Mouse (Mus musculus): Measurements from ENCODE around the gene Letmd1.
"Not testable (repeated sequence)": the region's sequence is repeated elsewhere in the genome, so short reads cannot be mapped to it uniquely, and the experiment has no call there.

Letmd1 gene

DNA sequence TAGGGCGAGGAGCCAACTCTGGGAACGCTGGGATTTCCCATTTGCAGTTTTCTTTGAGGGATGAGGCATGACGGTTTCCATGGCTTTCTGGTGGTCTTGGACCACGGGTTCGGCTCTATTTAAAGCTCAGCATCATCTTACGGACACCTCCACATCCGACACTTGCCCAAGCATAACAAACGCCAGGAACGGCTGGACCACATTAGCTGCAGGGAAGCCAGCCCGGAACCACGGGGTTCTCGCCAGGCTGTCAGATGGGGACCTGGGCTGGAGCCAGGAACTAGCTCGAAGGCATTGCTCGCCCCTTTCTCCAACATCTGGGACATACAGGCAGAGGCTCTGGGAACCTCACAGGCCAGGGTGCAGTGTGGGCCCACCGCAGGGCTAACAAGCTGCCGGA lies 17.6 kb upstream of the Letmd1 start:
- in situ Hi-C loops (cut with MboI): no loop called here

DNA sequence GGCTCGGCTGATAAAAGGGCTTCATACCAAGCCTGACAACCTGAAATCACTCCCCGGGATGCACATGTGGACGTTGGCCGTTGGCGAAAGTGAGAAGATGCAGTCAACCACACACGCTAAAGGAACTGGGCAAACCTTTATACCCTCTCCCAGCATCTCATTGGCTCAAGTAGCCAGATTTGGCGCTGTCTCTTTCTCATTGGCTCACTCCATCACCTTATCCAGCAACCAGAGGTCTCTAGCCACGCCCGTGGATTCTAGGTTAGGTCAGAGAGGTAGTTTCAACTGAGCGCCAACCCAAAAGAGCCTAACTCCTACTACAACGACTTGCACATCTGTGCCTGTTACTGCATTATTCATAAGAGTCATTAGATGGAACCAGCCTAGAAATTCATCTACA lies 16.3 kb upstream of the Letmd1 start:
- in situ Hi-C loops (cut with MboI): no loop called here

DNA sequence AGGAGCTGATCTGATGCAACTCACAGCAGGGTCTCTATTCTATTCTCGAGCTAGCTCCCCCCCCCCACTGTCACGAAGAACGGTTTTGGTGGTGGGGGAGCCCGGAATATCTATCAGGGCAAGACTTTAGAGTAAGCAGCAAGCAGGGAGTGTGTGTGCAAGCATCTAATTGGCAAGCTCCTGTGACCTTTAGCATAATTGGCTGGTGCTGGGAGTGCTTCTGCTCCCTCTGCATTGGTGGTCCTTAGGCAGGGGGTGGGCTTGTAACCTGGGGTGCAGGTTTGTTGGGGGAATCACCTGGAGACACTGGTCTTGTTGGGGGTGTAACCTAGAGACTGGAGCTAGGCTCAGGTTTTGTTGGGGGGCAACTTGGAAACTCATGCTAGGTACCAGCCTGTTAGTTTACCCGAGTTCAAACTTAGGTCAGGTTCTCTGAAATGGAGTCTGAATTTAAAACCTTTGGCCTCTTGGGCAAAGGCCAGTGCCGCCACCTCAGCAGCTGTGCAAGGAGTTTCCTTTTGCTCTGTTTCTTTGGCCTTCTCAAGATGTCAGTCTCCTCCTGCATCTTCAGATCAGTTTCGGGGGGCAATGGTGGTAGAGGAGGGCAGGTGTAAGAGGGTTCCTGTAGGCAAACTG lies 12.3 kb upstream of the Letmd1 start:
- in situ Hi-C loops (cut with MboI): no loop called here

DNA sequence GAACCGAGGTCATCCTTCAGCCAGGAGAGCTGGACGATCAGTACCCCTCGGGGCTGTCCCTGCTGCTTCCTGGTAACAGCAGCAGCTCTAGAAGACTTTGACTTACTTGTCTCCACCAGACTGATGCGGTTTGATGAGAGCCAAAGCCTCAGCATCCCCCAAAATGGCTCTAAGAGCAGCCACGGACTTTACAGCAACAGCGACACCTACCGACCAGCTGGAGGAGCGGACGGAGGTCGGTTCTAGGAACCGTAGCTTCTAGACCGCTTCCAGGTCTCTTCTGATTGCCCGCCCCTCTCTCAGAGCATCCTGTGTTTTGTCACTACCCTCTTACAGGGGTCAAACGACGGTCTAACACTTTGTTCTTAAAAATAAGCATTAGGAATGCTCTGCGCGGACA lies 11.5 kb upstream of the Letmd1 start:
- in situ Hi-C loops (cut with MboI): no loop called here

DNA sequence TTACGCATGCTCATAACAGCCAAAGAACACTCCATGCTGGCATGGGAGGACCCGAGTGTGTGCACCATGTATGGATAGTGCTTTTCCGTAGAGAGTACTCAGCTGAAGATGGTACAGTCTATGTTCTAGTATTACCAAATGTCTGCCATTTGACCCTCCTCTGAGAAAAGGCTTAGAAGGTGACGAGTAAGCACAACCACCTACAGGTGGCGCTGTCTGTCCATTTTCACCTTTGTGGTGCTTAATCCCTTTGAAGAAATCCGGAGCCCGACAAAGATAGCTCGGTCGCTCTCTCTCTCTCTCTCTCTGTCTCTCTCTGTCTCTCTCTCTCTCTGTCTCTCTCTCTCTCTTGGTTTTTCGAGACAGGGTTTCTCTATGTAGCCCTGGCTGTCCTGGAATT lies 10.8 kb upstream of the Letmd1 start:
- in situ Hi-C loops (cut with MboI): no loop called here

DNA sequence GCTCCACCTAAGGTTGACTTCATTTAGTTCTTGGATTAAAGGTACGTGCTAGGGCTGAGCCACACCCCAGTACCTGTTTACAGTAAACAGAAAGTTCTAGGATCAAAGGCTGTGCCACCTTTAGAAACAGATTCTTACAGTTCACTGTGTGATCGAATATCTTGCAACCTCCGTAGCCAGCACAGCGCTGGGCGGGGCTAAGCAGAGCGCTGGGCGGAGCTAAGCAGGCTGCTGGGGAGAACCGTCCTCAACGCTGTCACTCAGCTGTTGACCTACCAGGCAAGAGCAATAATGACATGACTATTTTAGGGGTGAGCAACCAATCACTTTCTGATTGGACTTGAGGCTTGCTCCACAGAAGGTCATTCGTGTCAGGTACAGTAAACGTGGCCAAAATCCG lies 7.9 kb upstream of the Letmd1 start:
- in situ Hi-C loops (cut with MboI): no loop called here

DNA sequence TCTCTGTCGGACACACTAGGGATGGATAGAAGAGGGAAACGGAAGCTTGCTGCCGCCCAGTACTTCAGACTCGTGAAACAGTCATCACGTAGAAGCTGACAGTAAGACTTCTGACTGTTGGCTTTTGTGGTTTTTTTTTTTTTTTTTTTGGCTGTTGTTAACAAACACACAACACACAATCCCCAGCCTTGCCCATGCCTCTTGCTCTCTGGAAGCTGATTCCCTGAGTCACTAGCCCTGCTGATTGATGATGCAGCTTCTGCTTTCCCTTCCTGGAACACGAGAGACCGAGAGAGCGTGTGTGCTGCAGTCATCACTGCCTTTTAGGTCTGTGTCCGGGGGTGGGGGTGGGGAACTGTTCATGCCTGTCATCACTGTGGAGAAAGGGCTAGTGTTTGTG lies 7.2 kb upstream of the Letmd1 start:
- in situ Hi-C loops (cut with MboI): no loop called here

DNA sequence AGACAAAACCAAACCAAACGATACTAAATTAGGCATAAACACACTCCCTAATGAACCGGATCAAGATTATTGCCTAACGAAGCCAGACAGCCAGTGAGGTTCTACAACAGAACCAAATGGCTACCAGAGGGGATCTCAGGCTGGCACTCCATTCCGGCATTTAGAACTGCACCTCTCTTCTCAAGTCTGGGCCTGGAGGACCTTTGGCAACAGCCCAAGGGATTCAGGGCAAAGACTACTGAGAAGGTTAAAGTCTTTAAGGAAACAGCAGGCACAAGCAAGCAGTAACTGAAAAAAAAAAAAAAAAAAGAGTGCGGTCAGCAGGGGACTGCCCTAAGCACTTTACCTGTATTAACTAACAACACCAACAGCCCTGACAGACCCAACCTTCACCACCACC lies 6.7 kb upstream of the Letmd1 start:
- in situ Hi-C loops (cut with MboI): no loop called here

DNA sequence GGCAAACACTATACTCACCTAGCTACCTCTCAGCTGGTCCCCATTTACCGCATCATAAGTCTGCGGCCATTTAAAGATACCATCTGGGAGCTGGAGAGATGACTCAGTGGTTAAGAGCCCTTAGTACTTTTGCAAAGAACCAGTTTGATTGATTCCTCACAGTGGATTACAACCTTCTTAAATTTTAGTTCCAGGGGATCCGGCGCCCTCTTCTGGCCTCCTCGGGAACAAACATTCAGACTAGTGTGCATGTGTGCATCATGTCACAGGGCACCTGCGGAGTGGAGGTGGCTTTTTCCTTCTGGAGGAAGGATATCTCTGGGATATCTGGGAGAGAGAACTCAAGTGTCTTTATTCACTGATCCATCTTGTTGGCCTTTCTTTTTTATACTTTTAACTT lies 5.1 kb upstream of the Letmd1 start:
- in situ Hi-C loops (cut with MboI): no loop called here

DNA sequence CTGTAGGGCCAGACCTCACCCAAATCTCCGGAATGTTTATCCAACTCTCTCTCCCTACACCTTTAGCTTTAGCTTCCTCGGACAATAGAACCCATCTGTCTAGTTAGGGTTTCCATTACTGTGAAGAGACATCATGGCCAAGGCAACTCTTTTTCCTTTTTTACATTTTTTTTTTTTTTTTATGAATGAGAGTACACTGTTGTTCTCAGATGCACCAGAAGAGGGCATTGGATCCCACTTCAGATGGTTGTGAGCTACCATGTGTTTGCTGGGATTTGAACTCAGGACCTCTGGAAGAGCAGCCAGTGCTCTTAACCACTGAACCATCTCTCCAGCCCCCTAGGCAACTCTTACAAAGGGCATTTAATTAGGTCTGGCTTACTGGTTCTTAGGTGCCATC lies 3.4 kb upstream of the Letmd1 start:
- in situ Hi-C loops (cut with MboI): no loop called here

DNA sequence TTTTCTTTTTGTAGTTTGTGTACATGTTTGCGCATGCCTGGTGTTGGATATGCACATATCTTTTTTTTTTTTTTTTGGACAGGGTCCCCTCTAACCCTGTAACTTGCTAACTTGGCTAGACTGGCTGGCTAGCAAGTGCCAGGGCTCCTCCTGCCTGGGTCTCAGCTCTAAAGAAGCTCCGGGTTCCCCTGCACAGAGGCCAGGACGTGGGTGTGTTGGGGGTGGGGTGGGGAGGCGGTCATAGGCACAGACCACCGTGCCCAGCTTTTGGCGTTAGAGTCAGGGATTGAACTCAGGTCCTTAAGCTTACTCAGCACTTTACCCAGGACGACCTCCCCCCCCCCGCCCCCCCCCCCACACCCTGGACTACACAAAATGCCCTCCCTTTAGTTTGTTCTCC lies 1.1 kb upstream of the Letmd1 start:
- in situ Hi-C loops (cut with MboI): no loop called here

DNA sequence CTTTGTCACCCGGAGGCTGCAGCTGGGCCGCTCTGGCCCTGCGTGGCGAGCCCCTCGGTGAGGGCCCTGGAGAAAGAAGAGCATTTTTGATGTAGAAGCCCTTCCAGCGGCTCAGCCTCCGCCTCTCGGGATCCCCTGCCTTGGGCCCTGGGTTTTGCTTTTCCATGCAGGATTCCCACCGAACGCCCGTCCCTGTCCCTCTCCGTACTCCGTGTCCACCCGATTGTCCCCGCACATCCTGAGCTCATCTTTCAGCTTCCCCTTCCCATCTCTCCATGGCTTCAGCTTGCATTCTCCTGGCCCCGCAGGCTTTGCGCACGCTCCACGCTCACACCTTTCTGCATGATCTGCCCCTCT lies 344 bp downstream of the Letmd1 start:
- in situ Hi-C loops (cut with MboI): no loop called here

DNA sequence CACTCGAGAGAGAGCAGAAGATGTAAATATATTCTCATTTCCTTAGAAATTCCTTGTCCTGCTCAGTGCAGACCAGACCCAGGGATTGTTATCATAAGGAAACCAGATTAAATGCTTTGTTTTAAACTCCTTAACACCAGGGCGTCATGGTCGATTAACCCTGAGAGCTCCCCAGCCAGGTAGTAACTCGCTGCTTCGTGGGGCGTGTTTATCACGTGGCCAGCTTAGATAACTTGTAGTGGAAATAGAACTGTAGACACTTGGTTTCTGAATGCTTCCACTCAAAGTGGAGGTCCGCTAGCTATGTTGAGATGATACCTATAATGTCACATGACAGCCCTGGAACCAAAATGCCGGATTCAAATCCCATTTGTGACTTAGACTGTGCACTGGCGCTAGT lies 1.2 kb downstream of the Letmd1 start:
- in situ Hi-C loops (cut with MboI): no loop called here

DNA sequence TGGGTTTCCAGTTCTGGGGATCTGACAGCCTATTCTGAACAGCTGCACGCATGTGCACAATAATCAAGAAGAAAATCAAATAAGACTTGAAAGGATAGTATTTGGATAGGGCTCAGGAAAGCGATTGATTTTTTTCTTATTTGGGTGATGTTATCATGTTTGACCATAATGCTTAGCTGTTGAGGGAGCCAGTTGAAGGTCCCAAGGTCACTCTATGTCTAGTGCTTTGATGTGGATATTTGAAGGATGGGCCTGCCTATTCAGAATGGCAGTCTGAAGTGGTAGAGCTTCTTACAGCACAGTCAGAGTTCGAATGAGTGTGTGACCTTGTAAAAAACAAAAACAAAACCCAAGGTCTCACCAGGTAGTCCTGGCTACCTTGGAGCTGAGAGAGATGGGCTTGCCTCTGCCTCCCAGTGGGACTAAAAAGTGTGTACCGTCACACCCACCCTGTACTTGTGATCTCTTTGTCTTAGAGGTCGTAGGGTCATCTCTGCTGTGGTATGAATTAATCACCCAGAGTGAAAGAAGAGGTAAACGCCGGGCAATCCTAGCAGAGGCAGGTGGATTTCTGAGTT lies 5.2 kb downstream of the Letmd1 start:
- in situ Hi-C loops (cut with MboI): no loop called here

DNA sequence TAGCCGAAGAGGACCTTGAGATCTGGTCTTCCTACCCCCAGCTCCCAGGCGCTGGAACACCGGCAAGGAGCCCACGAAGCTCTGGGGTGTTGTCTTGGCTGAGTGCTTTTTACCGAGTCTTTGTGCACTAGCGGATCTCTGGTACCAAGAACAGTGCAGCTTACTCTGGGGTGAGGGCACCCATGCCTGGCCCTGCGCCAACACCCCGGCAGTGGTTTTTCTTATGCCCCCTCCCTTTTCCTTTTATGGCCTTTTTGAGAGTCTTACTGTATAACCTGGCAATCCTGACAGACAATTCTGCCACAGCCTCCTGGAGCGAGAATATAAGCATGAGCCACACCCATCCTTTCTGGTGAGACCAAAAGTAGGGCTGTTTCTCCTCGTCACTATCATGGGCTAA lies 9.5 kb downstream of the Letmd1 start:
- in situ Hi-C loops (cut with MboI): no loop called here

DNA sequence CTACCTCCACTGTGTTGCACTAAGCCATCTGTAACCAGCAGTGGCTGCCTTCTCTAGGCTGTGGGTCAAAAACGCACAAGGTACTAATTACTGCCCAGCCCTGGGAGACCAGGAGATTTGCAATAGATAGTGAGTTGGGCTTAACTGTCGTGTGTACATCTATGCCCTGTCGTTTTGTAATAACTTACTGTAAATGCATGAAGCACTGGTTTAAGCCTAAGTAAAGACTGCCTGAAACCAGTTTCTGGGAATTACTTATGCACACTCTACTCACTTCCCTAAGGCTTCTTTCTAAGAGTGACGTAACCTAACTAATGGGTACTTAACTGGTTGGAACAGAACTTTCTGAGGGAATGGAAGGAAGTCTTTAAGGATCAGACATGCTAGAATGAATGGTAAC lies 10.1 kb downstream of the Letmd1 start:
- in situ Hi-C loops (cut with MboI): no loop called here

DNA sequence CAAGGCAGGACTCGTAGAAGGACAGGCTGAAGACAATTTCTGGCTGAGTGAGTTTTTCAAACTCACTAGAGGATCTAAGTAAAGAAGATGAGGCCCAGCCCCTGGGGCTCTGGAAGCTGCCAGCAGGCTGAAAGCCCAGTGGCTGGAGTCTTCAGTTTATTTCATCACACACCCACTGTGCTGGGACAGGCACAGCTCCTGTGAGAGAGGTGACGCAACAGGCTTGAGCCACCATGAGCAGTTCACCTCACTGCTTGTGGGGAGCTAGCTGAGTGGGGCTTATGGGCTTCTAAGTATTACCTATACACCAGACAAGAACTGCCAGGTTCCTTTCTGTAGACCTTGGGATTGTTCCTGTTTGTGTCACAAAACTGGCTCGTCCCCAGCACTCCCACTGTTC lies 16.8 kb downstream of the Letmd1 start:
- in situ Hi-C loops (cut with MboI): no loop called here

DNA sequence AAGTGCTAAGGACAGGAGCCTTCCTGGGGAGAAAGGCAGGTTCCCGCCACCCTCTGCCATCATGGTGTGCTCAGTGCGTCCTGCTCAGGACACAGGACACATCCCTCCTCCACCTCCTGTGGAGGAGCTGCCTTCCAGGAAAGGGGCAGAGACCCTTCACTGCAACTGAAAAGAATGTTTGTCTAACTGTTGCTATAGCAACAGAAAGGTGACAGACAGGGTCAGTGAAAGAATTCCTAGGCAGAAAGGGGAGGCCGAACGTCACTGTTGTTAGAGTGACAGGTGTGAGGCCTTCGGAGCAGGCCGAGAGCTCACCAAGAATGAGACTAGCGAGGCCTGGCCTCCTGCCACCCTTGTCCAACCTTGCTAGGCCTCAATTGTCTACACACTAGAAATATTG lies 17.6 kb downstream of the Letmd1 start:
- in situ Hi-C loops (cut with MboI): no loop called here

DNA sequence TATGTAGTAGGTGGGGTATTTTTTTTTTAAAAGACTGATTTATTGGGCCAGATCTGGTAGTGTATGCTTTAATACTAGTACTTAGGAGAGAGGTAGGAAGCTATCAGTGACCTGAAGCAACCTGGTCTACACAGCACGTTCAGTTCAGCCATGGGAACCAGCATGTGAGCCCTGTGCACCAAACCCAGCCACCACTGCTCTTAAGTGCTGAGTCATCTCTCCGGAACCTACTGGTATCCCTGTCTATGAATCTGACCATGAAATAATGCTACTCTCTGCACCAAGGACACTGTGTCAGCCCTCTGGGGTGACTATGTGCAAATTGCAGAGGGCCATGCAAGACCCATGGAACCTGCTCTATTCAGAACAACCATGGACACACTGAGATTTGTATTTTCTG lies 18.2 kb downstream of the Letmd1 start:
- in situ Hi-C loops (cut with MboI): no loop called here

DNA sequence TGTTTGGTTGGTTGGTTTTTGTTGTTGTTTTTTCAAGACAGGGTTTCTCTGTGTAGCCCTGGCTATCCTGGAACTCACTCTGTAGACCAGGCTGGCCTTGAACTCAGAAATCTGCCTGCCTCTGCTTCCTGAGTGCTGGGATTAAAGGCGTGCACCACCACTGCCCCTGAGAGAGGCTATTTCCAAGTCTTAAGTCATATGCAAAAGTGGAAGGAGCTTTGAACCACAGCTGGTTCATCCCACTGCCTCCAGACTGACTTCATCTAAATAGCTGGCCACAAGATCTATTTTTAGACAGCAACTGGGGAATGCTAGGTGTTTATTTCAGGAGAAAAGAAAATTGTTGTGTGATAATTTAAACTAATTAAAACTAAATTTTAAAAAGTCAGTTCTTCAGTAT lies 19.5 kb downstream of the Letmd1 start:
- in situ Hi-C loops (cut with MboI): not testable (repeated sequence)

DNA sequence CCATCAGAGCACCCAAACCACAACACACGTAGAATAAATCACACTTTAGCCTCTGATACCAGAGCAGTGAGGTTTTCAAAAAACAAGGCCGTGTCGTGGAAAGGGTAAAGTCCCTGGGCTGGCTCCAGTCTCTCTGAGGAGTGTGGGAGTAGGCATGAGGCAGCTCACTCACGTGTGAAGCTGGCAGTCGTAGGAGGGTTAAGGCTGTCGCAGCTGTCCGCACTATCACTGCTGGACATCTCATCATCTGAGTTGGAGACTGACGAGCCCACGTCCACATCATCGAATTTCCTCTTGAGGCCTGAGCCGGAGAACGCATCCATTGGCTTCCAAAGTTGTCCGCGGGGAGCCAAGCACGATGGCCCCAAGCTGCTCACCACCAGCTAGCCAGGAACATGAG lies 20.4 kb downstream of the Letmd1 start:
- in situ Hi-C loops (cut with MboI): no loop called here

DNA sequence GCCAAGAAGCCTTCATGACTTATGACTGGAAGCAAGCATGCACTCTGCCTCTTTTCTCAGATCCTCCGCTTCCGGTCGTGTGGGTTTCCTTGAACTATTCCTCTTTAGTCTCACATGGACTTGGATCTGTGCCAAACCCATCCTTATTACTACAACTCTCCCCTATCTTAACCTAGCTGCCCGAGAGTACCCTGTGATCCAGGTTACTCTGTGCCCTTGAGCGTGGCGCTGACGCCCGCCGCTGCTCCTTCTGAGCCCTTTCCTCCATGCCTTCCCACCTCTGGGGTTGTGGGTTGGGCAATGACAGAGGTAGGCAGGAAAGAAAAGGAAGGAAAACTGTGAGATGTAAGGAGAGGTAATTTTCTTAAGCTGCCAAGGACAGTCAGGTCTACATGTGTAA lies 23.1 kb downstream of the Letmd1 start:
- in situ Hi-C loops (cut with MboI): no loop called here

DNA sequence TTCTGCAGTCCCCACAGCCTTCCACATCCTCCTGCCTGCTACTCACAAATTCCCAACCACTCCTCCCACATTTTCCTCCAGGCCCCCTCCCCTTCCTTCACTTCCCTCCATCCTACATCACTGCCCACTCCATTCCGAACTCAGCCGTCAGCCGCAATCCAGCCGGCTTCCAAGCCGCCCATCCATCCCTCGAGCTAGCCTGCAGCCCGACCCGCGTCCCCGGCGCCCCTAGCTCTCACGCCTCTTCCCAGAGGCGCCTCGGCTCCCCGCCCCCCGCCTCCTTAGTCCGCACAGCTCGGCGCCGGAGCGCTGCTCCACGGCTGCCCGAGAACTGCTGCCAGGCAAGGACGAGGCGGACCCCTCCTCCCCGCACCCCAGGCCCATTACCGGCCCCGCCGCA lies 25.8 kb downstream of the Letmd1 start:
- in situ Hi-C loops (cut with MboI): no loop called here

DNA sequence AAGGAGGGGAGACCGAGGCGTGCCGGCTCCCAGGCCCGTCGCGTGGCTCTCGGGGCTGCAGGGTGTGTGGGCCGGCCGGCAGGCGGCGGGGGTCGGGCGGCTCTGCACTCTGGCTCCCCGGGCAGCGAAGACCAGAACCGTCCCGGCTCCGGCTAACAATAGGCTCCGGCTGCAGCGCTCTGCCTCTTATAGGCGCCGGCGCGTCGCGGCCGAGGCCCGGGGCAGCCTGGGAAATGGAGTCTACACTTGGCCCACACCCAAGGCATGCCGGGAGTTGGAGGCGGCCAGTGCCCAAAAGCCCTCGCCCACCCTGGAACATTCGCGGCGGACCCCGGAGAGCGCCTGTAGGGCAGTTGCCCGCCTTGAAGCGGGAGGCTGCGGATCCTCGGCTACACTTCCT lies 26.3 kb downstream of the Letmd1 start, which contains the start of gene Csrnp2:
Gene Csrnp2, minus strand, starts transcription at position 387 of the 400 bp plus-strand sequence.
- in situ Hi-C loops (cut with MboI): no loop called here
